Mouse (Mus musculus) heart, adult 2 months (tissue): Measurements from ENCODE around the gene Gpr153. TPM values are rescaled to one million over a fixed set of nuclear protein-coding genes. Genes with fewer than 3 reads are reported as not detected.

Source experiments
- DNase-seq, 2 experiments: peaks; one replicate each; pipeline ENCODE4 v3.0.0; 2021
- H3K27ac ChIP-seq: fragments of 200-600 bp; 2 replicates; pipeline ENCODE4 v1.8.1; 2022
- H3K27me3 ChIP-seq: fragments of 200-500 bp; 2 replicates; pipeline ENCODE4 v1.6.1; 2012; ENCODE audit warnings: mild to moderate bottlenecking, low read length, inconsistent platforms, mixed read lengths; ENCODE audit not compliant: control insufficient read depth, insufficient read depth
- H3K36me3 ChIP-seq: fragments of 200-500 bp; 2 replicates; pipeline ENCODE4 v1.6.1; 2012; ENCODE audit warnings: low read length, inconsistent platforms; ENCODE audit not compliant: control insufficient read depth, insufficient read depth
- H3K4me1 ChIP-seq: fragments of 200-500 bp; 2 replicates; pipeline ENCODE4 v1.6.1; 2011; ENCODE audit warnings: low read length; ENCODE audit not compliant: control insufficient read depth, insufficient read depth
- H3K4me3 ChIP-seq: fragments of 200-600 bp; 2 replicates; pipeline ENCODE4 v1.8.1; 2022
- H3K79me2 ChIP-seq: fragments of 200-500 bp; replicated peaks from 2 replicates; pipeline ENCODE4 v1.6.1; 2012; ENCODE audit warnings: mild to moderate bottlenecking, inconsistent platforms, low read length, moderate library complexity, mixed read lengths; ENCODE audit not compliant: control insufficient read depth, insufficient read depth
- H3K9ac ChIP-seq: fragments of 200-500 bp; 2 replicates; pipeline ENCODE4 v1.6.1; 2012; ENCODE audit warnings: low read depth, mild to moderate bottlenecking, control low read depth, inconsistent platforms, low read length, mixed read lengths
- CTCF ChIP-seq: fragments of 200-600 bp; IDR thresholded peaks from 2 replicates; pipeline ENCODE4 v1.8.1; 2022; ENCODE audit warnings: antibody characterized with exemption, mild to moderate bottlenecking, moderate library complexity
- EP300 ChIP-seq: fragments of 200-500 bp; IDR thresholded peaks from 2 replicates; pipeline ENCODE4 v1.6.1; 2011; ENCODE audit warnings: low read depth, low read length, control low read depth; ENCODE audit not compliant: insufficient read depth
- POLR2A ChIP-seq: fragments of 200-500 bp; IDR thresholded peaks from 2 replicates; pipeline ENCODE4 v1.6.1; 2011; ENCODE audit warnings: mild to moderate bottlenecking, low read depth, low read length, control low read depth; ENCODE audit not compliant: insufficient read depth
- WGBS: fragments of 180-500 bp; shearing (Covaris S2); methylation state at CpG from one replicate; pipeline ENCODE4 v1.1.7; 2018; 5-methylcytosine and 5-hydroxymethylcytosine counted together
- intact Hi-C: fragments of 180-260 bp; cut with DNase I; formaldehyde crosslinking; loops from one replicate; pipeline ENCODE4 v1.15.1; 2025
- polyA plus RNA-seq: library from polyadenylated mRNA; depleted of rRNA; stranded (reverse); fragments of >200 nt; gene quantifications from 2 replicates; pipeline ENCODE4 v1.2.3, GENCODE M21; 2012
- total RNA-seq, 2 experiments: library from RNA; stranded (reverse); gene quantifications; 2 replicates each; pipeline ENCODE4 v1.2.3; 2021

The Gpr153 gene
- total and polyA plus RNA-seq, 3 experiments: 8.6 to 18.0 (median 11.9) TPM

- Histone ChIP-seq H3K27me3 (peaks cover 9% of the 10 kb centered on the region; the same call in 1 of the 2 replicates), H3K27ac (no peak overlapping the region), H3K36me3 (no peaks in the 10 kb centered on the region), H3K4me3 (no peak overlapping the region), H3K79me2 (no peaks in the 10 kb centered on the region), H3K9ac (no peak overlapping the region), H3K4me1 (peaks cover 5% of the 10 kb centered on the region)
- intact Hi-C loops: loop anchor here (10.0 kb wide), 1 partner anchor 267 kb away; the partner anchor contains the start of gene Zbtb48
- no peak for DNase-seq
- 57% methylated on average over 12 of the region's 12 CpGs for WGBS
- no peak for TF ChIP-seq POLR2A
- no peak for TF ChIP-seq EP300
- TF ChIP-seq CTCF: no peak
Measured at GRCm38 (mm10) chr4:152292102-152292765, 18.2 kb downstream of the Gpr153 start.

GRCm38 (mm10) chr4:152294188-152294929, 20.3 kb downstream of the Gpr153 start:
- H3K4me3 ChIP-seq: no peak overlapping the region
- TF ChIP-seq CTCF: peak; percentile 50
- no peak for TF ChIP-seq EP300
- peaks cover 6% of the 10 kb centered on the region; the same call in 1 of the 2 replicates for H3K27me3 ChIP-seq
- 28% methylated on average over 10 of the region's 10 CpGs for WGBS
- intact Hi-C loops: loop anchor here (10.0 kb wide), 1 partner anchor 270 kb away; the partner anchor contains the start of gene Zbtb48
- no peaks in the 10 kb centered on the region for H3K36me3 ChIP-seq
- H3K27ac ChIP-seq: peak overlapping the region; percentile 28; the same call in 1 of the 2 replicates
- H3K4me1 ChIP-seq: peaks cover 8% of the 10 kb centered on the region
- no peak overlapping the region for H3K9ac ChIP-seq
- peaks cover 5% of the 10 kb centered on the region; the same call in 1 of the 2 replicates for H3K79me2 ChIP-seq
- DNase-seq: no peak

GRCm38 (mm10) chr4:152295916-152296315, 21.9 kb downstream of the Gpr153 start:
- no peak for TF ChIP-seq CTCF
- no peak for TF ChIP-seq EP300
- TF ChIP-seq POLR2A: no peak
- H3K36me3 ChIP-seq: no peaks in the 10 kb centered on the region
- peaks cover 8% of the 10 kb centered on the region for H3K4me1 ChIP-seq
- intact Hi-C loops: loop anchor here (2.0 to 10.0 kb wide), 3 partner anchors 23 to 271 kb away; partner anchors contain the start of genes Rnf207 and Zbtb48
- H3K79me2 ChIP-seq: peaks cover 5% of the 10 kb centered on the region; the same call in 1 of the 2 replicates
- no peak overlapping the region for H3K4me3 ChIP-seq
- no peak for DNase-seq
- no peak overlapping the region for H3K27ac ChIP-seq
- 26% methylated on average over 4 of the region's 4 CpGs for WGBS
- no peak overlapping the region for H3K9ac ChIP-seq
- no peaks in the 10 kb centered on the region for H3K27me3 ChIP-seq

GRCm38 (mm10) chr4:152296371-152296770, 22.3 kb downstream of the Gpr153 start:
- no peak for TF ChIP-seq POLR2A
- no peak for TF ChIP-seq EP300
- TF ChIP-seq CTCF: no peak
- Histone ChIP-seq H3K9ac (peak overlapping the region; percentile 58), H3K79me2 (peaks cover 5% of the 10 kb centered on the region; the same call in 1 of the 2 replicates), H3K36me3 (no peaks in the 10 kb centered on the region), H3K27ac (peak overlapping the region; percentile 90), H3K4me3 (peak overlapping the region; percentile 61), H3K4me1 (peaks cover 8% of the 10 kb centered on the region), H3K27me3 (no peaks in the 10 kb centered on the region)
- no peak for DNase-seq
- intact Hi-C loops: loop anchor here (2.0 to 10.0 kb wide), 3 partner anchors 22 to 272 kb away; partner anchors contain the start of genes Rnf207 and Zbtb48
- 1% methylated on average over 8 of the region's 8 CpGs for WGBS

- Histone ChIP-seq H3K4me3 (peak within 1 kb of the TSS; percentile 92), H3K9ac (peak within 1 kb of the TSS; percentile 98), H3K79me2 (peaks cover 5% of the 10 kb centered on the region; the same call in 1 of the 2 replicates), H3K27me3 (no peaks in the 10 kb centered on the region), H3K27ac (peak within 1 kb of the TSS; percentile 90), H3K36me3 (no peaks in the 10 kb centered on the region), H3K4me1 (peaks cover 8% of the 10 kb centered on the region)
- under 1% methylated on average over 119 of the region's 119 CpGs for WGBS
- TF ChIP-seq CTCF (no peak), POLR2A (peak; percentile 91), EP300 (peak; percentile 46; the same call in 1 of the 2 replicates)
- intact Hi-C loops: loop anchor here (2.0 to 10.0 kb wide), 3 partner anchors 22 to 272 kb away; partner anchors contain the start of genes Rnf207 and Zbtb48
- peak; percentile 100 for DNase-seq
Measured at GRCm38 (mm10) chr4:152296874-152297861, 23.1 kb downstream of the Gpr153 start, which contains the start of gene Icmt. TSS of gene Icmt (plus strand) at chr4:152297227.
